Mouse (Mus musculus) spleen, embryonic (tissue): Measurements from ENCODE around the gene Ccnd3.

Source experiments
- CTCF ChIA-PET: fragments of 350-600 bp; sonication (Branson Sonifier 250); formaldehyde crosslinking; loops from one replicate; lab custom pipeline; 2022; lab: Charles Lee

Ccnd3 gene

DNA sequence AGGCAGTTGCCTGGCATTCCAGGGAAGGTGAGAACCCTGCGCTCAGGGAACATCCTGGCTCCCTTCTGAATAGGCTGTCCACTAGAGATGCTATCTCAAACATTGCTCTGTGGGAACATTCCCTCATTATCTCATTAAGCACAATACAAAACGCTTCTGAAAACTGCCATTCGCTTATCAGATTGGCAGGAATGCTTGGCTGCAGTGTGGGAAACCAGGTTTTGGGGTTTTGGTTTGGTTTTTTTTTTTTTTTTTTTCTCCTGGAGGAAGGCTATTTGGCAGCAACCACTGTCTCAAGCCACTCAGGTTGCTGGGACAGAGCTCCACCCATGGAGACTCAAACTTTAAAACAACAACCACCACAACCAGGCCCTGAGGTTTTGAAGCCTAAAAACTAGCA is 25.0 kb upstream of the Ccnd3 start:
- CTCF ChIA-PET: no interaction called here

DNA sequence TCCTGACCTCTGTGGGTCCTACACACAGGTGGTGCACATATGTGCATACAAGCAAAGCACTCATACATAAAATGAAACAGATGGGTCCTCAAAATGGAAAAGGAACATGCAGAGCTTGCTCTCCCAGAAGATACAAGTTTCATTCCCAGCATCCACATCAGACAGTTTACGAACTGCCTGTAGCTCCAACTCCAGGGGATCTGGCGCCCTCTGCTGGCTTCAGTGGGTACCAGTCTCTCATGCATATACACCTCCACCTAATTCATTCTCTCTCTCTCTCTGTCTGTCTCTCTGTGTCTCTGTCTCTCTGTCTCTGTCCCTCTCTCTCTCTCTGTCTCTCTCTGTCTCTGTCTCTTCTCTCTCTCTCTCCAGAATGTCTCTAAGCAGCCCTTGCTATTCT is 22.4 kb upstream of the Ccnd3 start:
- CTCF ChIA-PET: no interaction called here

DNA sequence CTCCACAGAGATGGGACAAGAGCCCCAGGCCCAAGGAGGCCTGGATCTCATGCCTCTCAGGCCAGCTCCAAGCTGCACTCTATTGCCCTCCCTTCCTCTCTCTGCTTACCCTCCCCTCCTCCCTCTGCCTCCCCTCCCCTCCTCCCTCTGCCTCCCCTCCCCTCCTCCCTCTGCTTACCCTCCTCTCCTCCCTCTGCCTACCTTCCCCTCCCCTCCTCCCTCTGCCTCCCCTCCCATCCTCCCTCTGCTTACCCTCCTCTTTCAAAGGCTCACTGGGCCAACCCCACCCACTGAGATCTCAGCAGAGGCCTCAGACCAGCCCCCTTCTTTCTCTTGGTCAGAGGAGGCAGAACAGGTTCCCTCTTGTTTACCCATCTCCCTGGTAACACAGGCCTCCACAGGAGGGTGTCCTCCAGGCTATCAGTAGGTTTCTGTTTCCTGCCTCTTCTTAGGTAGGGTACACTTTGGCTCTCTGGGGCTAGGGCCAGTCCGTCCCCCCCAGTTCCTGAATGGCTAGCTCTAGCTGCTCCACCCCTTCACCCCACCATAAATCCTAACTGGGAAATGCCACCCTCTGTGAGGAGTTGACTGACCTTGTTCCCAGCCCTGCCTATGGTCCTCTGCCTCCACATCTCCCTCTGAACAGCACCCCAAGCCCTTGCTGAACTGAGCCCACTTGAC is 20.5 kb upstream of the Ccnd3 start:
- CTCF ChIA-PET: interaction anchor here (0.7 kb wide), 1 partner anchor 11 kb away, joined by 7 read pairs; no protein-coding TSS in a partner anchor

DNA sequence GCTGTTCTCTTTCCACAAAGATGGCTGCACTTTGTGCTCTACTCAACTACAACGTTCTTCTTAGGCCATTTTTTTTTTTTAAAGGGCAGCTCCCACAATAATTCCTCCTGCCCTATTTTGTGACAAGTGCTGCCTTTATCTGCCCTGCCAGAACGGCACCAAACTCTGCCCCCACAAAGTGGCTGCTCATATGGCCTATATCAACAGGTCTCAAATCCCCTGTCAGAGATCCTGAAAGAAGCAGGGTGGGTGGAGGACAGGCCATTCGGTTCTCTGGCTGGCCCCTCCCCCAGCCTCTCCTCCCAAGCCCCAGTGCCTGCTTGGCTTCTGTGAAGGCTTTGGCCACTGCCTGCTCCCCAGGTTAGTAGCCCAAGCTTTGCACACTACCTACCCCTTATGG is 19.9 kb upstream of the Ccnd3 start:
- CTCF ChIA-PET: interaction anchor here (0.7 kb wide), 1 partner anchor 11 kb away, joined by 7 read pairs; no protein-coding TSS in a partner anchor

DNA sequence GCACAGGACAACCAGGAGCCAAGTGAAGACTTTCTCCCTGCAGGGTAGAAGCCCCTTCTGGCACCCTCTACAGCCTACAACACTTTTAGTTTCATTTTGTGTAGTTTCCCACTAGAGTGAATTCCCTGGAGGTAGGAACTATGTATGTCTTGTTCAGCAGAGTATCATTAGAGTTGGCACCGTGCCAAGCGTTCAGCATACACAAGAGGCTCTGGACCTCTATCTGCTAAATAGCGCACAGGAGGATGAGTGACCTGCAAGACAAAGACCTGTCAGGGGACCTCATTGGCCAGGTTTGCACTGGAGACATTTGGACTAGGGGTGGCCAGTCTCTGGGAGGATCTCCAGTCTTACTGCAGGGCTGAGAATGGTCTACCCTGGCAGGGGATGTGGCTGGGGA is 19.1 kb upstream of the Ccnd3 start:
- CTCF ChIA-PET: interaction anchor here (0.6 kb wide), 2 partner anchors 11 to 98 kb away, joined by 4 read pairs; no protein-coding TSS in a partner anchor

DNA sequence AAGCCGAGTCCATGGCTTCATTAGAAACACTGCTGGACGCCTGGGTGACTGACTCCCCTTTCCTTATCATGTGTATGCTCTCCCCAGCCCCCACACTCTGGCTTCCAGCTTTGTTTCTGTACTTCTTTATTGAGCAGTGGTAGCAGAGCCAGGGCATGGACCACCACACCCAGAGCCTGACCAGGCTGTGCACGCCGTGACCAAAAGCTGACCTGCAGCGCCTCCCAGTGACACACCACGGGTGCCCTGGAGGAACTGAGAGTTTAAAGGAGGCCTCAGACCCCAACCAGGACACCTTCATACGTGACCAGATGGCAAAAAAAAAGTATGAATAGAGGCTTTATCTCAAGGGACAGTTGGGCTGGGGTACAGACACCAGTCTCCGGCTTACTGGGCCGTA is 14.1 kb upstream of the Ccnd3 start:
- CTCF ChIA-PET: no interaction called here

DNA sequence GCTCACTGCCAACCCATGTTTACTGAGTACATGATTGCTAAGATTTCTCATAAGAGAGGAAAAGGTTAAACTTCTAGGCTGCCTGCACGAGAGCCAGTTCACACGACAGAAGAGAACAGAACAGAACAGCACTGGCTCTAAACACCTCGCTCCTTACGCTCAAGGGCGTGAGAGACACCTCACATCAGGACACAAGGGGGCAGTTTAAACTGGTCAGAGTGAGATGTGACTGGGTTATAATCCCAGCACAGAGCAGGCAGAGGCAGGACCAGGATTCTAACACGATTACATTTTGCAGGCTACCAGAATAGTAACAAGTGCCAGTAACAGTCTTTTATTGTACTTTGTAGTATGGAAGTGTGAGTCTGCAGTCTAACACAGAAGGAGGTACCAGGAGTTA is 12.1 kb upstream of the Ccnd3 start:
- CTCF ChIA-PET: no interaction called here

DNA sequence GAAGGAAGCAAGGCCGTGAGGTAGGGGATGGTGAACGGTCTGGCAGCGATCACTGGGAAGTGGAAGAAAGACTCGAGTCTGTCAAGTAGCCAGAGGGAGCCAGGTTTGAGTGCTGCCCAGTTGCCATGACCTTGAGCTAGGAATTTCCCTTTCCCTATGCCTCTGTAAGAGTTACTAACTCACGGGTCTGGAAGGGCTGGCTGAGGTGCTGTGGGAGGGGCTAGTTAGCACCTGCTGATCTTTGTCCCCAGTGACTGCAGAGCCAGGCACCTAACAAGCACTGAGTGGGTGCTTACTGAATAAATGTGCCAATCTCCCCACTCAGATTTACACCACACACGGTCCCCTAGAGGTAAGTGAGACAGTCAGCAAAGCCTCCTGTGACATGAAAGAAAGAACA is 11.2 kb upstream of the Ccnd3 start:
- CTCF ChIA-PET: no interaction called here

DNA sequence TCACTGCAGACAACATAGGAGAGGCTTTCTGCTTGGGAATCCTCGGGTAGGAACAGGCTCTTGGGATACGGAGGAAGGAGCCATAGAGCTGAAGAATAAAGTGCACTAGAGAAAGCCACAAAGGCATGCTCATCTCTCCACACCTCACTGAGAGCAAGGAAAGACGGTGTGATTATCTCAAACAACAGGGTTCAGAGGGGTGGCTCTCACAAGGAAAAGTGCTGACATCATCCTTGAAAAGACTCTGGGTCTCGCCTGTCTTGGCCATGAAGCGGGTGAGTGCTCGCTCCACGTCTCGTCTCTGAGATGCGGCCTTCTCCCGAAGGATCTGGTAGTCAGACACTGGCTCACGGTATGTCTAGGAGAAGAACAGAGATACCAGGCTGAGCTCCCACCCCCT is 10.7 kb upstream of the Ccnd3 start:
- CTCF ChIA-PET: interaction anchor here (0.6 kb wide), 1 partner anchor 12 kb away, joined by 7 read pairs; no protein-coding TSS in a partner anchor

DNA sequence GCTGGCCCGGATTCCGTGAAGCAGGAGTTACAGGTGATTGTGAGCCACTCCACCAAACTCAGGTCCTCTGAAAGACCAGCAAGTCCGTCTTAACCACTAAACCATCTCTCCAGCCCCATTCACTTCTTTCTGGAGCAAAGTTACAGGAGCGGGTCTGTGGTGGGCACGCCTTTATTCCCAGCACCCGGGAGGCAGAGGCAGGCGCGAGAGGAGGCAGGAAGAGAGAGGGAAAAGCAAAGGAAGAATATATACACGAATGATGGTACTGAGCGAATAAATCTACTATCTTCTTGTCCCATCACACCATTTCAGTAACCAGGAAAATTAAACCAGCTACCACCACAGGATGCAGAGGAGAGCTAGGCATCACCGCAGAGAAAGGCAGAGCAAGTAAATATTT is 3.3 kb upstream of the Ccnd3 start:
- CTCF ChIA-PET: interaction anchor here (0.8 to 1.2 kb wide), 2 partner anchors 9 to 22 kb away, joined by 3 to 5 read pairs; no protein-coding TSS in a partner anchor

DNA sequence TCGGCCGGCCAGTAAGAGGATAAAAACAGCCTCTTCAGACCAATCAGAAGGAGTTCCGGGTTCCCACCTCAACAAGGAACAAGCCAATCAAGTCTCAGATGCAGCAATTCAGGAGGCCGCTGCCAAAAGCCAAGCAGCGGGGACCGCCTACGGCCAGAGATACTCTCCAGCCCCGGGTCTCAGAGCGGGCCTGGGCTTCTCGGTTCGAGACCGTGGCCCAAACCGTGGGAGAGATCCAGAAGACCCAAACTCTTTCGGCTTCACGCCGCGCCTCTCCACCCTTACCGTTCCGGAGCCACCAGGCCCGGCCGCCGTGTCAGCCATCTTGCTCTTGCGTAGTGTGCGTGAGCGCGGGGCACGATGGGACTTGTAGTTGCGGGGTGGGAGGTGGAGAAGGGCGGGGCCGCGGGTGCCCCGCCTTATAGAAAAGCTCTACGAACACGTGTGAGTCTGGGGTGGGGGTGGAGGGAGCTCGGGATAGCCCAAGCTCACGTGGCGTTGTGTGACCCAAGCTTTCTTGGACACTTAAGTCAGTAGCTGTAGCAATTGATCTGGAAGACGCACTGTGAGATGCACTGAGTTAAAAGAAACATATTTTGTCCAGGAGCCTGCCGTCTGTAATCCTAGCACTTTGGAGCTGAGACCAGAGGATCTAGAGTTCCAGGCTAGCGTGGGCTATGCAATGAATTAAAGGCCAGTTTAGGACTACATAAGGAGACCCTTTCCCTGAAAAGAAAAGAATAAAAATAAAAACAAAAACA is 2.7 kb upstream of the Ccnd3 start, which contains the start of gene Taf8:
TSS of gene Taf8 (minus strand) at position 347 of the 761 bp plus-strand sequence.
- CTCF ChIA-PET: interaction anchor here (0.8 to 1.2 kb wide), 2 partner anchors 9 to 21 kb away, joined by 3 to 5 read pairs; no protein-coding TSS in a partner anchor

DNA sequence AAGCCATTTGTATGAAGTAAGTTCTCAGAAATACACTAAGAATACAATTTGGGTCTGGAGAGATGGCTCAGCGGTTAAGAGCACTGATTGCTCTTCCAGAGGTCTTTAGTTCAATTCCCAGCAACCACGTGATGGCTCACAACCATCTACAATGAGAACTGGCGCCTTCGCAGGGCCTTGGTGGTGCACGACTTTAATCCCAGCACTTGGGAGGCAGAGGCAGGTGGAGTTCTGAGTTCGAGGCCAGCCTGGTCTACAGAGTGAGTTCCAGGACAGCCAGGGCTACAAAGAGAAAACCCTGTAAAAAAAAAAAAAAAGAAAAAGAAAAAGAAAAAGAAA is 2.2 kb upstream of the Ccnd3 start:
- CTCF ChIA-PET: interaction anchor here (1.2 kb wide), 1 partner anchor 8 kb away, joined by 3 read pairs; no protein-coding TSS in a partner anchor

DNA sequence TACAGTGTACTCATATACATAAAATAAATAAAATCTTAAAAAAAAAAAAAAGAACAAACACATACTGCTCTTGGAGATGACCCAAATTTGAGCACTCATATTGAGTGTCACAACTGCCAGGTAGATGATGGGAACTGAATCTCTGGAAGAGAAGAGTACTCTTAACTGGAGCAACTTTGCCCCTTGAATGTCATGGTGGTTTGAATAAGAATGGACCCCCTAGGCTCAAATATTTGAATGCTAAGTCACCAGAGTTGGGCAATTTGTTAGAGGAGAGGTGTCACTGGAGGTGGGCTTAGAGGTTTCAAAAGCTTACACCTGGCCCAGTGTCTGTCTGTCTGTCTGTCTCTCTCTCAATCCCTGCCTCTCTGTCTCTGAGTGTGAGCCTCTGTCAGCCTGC is 1.2 kb upstream of the Ccnd3 start:
- CTCF ChIA-PET: no interaction called here

DNA sequence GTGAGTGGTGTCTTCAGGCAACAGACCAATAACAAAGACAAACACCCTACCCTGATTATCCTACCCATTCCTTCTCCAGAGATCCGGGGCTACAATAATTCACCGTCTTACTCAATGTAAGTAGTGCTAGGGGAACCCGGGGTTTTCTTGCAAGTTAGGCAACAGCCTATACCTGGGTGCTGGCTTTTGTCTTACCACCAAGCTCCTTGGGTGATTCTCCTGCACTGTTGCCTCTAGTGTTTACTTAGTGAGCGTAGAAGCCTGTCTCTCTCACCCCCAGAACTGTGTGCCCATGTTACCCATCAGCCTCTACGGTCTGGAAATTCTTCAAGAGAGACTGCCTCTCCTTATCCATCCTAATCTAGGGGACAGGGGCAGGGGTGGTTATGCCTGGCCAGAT is 623 bp upstream of the Ccnd3 start:
- CTCF ChIA-PET: no interaction called here

DNA sequence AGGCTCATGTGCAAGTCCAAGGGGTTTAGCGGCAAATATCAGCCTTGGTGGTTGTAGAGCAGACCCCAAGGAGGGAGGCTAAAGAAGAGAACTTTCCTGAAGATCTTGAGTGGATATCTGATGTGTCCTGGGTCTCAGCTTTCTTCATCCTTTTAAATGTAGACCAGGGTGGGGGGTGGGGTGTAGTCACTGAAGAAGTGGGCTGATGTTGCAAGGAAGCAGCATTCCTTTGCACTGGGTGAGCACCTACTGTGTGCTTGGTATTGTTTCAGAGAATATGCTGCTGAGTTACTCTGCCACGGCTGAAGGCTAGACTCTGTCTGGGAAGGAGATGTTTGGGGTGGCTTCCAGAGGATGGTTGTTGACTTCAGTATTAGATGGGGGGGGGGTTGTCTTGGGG is 715 bp downstream of the Ccnd3 start:
- CTCF ChIA-PET: interaction anchor here (0.7 kb wide), 2 partner anchors 11 to 119 kb away, joined by 3 to 7 read pairs; no protein-coding TSS in a partner anchor

DNA sequence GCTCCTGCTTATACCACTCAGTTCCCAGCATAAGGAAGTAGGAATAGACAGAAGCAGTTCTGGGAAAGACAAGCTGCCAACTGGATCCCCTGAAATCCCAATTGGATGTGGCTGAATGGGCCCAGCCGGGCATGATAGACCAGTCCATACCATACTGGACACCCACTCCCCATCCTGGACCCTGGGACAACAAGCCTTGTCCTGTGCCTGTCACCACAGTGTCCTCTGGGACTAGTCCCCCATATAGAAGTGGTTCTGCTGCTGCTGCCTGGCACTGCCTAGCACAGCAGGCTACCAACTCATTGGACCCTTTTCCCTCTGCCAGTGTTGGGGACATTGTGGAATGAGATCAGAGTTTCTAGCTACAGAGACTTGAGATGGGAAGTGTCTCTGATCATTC is 1.2 kb downstream of the Ccnd3 start:
- CTCF ChIA-PET: interaction anchor here (0.7 kb wide), 1 partner anchor 12 kb away, joined by 7 read pairs; no protein-coding TSS in a partner anchor

DNA sequence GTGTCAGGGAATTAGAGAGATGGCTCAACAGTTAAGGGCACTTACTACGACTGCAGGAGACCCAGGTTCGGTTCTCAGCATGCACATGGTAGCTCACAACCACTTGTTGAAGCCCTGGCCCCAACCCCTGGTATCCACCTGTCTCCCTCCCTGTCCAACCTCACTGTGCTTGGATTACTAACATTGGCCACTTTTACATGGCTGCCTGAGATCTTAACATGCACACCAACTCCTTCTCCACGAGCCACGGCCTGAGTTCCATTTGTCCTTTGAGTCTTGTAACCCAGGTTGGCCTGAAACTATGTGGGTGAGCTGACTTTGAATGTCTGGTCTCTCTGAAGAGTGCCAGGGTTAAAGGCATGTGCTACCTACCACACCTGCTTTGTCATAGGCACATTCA is 1.8 kb downstream of the Ccnd3 start:
- CTCF ChIA-PET: no interaction called here

DNA sequence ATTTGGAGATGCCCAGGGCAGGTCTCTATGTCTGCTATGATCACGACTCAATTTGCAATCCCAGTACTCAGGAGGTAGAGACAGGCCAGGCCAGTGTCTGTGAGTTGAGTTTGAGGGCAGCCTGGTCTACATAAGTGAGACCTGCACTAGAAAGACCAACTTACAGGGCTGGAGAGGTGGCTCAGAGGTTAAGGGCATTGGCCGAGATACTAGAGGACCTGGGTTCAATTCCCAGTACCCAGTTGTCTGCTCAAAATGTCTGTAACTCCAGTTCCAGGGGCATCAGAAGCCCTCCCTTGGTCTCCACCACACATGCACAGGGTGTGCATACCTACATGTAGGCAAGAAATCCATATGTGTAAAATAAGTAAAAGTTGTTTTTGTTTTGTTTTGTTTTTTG is 2.7 kb downstream of the Ccnd3 start:
- CTCF ChIA-PET: no interaction called here

DNA sequence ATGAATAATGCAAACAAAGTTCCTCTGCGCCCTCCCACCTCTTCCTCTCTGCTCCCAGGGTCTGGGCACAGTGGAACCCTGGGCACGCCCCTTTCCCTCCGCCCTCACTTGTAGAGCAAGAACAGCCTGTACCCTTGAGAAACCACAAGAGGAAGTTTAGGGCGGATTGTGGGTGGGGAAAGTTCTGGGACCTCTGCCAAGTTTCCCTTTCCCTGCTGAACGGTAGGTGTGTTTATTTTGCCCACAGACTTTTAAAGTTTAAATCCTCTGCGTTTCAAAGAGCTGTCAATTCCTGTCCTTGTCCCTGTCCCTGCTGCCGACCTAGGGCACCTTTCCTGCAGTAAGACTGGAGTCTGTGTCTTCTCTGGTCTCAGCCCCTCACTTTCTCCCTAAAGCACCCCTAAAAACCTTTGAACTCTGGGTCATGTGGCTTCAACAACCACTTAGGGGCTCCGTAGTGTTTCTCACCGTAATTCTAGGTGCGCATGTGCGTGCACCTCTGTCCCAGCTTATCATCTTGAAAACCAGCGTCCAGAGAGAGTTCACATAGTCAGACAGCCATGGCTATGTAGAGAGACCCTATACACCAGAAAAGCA is 3.3 kb downstream of the Ccnd3 start:
- CTCF ChIA-PET: interaction anchor here (0.7 kb wide), 1 partner anchor 1990 kb away, joined by 20 read pairs; no protein-coding TSS in a partner anchor

DNA sequence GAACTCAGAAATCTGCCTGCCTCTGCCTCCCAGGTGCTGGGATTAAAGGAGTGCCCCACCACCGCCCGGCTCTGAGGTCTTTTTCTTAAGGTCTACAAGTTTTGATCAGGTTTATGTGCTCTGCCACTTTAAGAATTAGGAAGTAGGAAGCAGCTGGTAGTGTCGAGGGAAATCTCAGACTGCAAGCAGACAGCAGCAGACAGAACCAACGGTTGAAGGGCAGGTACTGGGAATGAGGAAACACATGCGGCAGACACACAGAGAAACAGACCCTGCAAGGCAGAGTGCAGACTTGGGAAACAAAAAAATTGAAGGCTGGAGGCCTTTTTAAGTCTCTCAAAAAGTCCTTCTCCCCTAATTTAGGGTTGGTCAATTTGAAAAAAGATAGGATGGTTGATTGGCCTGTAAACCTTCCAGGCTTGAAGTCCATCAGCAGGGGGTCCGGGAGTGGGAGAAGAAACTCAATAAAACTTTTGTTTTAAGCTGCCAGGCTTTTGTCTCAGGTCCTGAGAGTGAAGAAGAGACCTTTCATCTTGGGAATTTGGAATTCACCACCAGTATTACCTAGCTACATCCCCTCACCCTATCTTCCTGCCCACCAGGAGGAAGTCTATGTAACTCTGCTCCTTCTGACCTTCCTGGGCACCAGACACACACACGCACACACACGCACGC is 4.3 kb downstream of the Ccnd3 start:
- CTCF ChIA-PET: no interaction called here
